Mouse (Mus musculus): ENCODE data around the gene Acad11. TPM values are rescaled to one million over a fixed set of nuclear protein-coding genes. Genes with fewer than 3 reads are reported as not detected.

Acad11 gene
- polyA plus RNA-seq, 1 experiment from 2014 or later: 7.0 TPM

- Histone ChIP-seq H3K4me1 (ENCODE audit: control insufficient read depth, insufficient read depth, low read length) (no peaks in the 10 kb centered on the region), H3K4me3 (replicated peaks; ENCODE audit: low read depth, low read length) (no peak overlapping the region), H3K36me3 (ENCODE audit: control insufficient read depth, insufficient read depth, low read length) (no peaks in the 10 kb centered on the region), H3K9me3 (ENCODE audit: control insufficient read depth, low read length) (no peaks in the 10 kb centered on the region), H3K9ac (replicated peaks; ENCODE audit: low read length) (no peak overlapping the region), H3K4me2 (ENCODE audit: low read length) (no peak overlapping the region), H3K27me3 (ENCODE audit: control insufficient read depth, insufficient read depth, low read length) (no peaks in the 10 kb centered on the region), H3K27ac (replicated peaks; ENCODE audit: low read depth, low read length) (no peak overlapping the region)
- ATAC-seq (ENCODE audit: low FRiP score, low TSS enrichment) (no peak), DNase-seq (no peak)
- 88% methylated on average over 5 of the region's 5 CpGs for WGBS
These were observed 35.1 kb downstream of the Acad11 start for GRCm38 (mm10) chr9:104098256-104098655.

GRCm38 (mm10) chr9:104099060-104099459 is 35.9 kb downstream of the Acad11 start:
- 93% methylated on average over 11 of the region's 11 CpGs for WGBS
- DNase-seq: no peak
- H3K4me1 ChIP-seq (ENCODE audit: control insufficient read depth, insufficient read depth, low read length): no peaks in the 10 kb centered on the region
- H3K27me3 ChIP-seq (ENCODE audit: control insufficient read depth, insufficient read depth, low read length): no peaks in the 10 kb centered on the region
- H3K4me3 ChIP-seq (replicated peaks; ENCODE audit: low read depth, low read length): no peak overlapping the region
- no peaks in the 10 kb centered on the region for H3K9me3 ChIP-seq (ENCODE audit: control insufficient read depth, low read length)
- ATAC-seq (ENCODE audit: low FRiP score, low TSS enrichment): no peak
- no peak overlapping the region for H3K27ac ChIP-seq (replicated peaks; ENCODE audit: low read depth, low read length)
- no peak overlapping the region for H3K4me2 ChIP-seq (ENCODE audit: low read length)
- H3K36me3 ChIP-seq (ENCODE audit: control insufficient read depth, insufficient read depth, low read length): no peaks in the 10 kb centered on the region
- H3K9ac ChIP-seq (replicated peaks; ENCODE audit: low read length): no peak overlapping the region

- Histone ChIP-seq H3K27me3 (ENCODE audit: control insufficient read depth, insufficient read depth, low read length) (no peaks in the 10 kb centered on the region), H3K4me2 (ENCODE audit: low read length) (no peak overlapping the region), H3K9ac (replicated peaks; ENCODE audit: low read length) (no peak overlapping the region), H3K27ac (replicated peaks; ENCODE audit: low read depth, low read length) (no peak overlapping the region), H3K9me3 (ENCODE audit: control insufficient read depth, low read length) (no peaks in the 10 kb centered on the region), H3K36me3 (ENCODE audit: control insufficient read depth, insufficient read depth, low read length) (no peaks in the 10 kb centered on the region), H3K4me1 (ENCODE audit: control insufficient read depth, insufficient read depth, low read length) (no peaks in the 10 kb centered on the region), H3K4me3 (replicated peaks; ENCODE audit: low read depth, low read length) (no peak overlapping the region)
- WGBS: 56% methylated on average over 7 of the region's 7 CpGs
- ATAC-seq (ENCODE audit: low FRiP score, low TSS enrichment) (no peak), DNase-seq (no peak)
These were observed 37.6 kb downstream of the Acad11 start for GRCm38 (mm10) chr9:104100822-104101221.

- Histone ChIP-seq H3K27ac (replicated peaks; ENCODE audit: low read depth, low read length) (no peak overlapping the region), H3K4me1 (ENCODE audit: control insufficient read depth, insufficient read depth, low read length) (no peaks in the 10 kb centered on the region), H3K36me3 (ENCODE audit: control insufficient read depth, insufficient read depth, low read length) (no peaks in the 10 kb centered on the region), H3K4me3 (replicated peaks; ENCODE audit: low read depth, low read length) (no peak overlapping the region), H3K4me2 (ENCODE audit: low read length) (no peak overlapping the region), H3K27me3 (ENCODE audit: control insufficient read depth, insufficient read depth, low read length) (no peaks in the 10 kb centered on the region), H3K9me3 (ENCODE audit: control insufficient read depth, low read length) (no peaks in the 10 kb centered on the region), H3K9ac (replicated peaks; ENCODE audit: low read length) (no peak overlapping the region)
- no peak for ATAC-seq (ENCODE audit: low FRiP score, low TSS enrichment)
- no peak for DNase-seq
- WGBS: 31% methylated on average over 3 of the region's 3 CpGs
These were observed 38.3 kb downstream of the Acad11 start for GRCm38 (mm10) chr9:104101458-104101857.

- Histone ChIP-seq H3K4me1 (ENCODE audit: control insufficient read depth, insufficient read depth, low read length) (no peaks in the 10 kb centered on the region), H3K27me3 (ENCODE audit: control insufficient read depth, insufficient read depth, low read length) (no peaks in the 10 kb centered on the region), H3K27ac (replicated peaks; ENCODE audit: low read depth, low read length) (no peak overlapping the region), H3K36me3 (ENCODE audit: control insufficient read depth, insufficient read depth, low read length) (no peaks in the 10 kb centered on the region), H3K9ac (replicated peaks; ENCODE audit: low read length) (no peak overlapping the region), H3K4me2 (ENCODE audit: low read length) (no peak overlapping the region), H3K9me3 (ENCODE audit: control insufficient read depth, low read length) (no peaks in the 10 kb centered on the region), H3K4me3 (replicated peaks; ENCODE audit: low read depth, low read length) (no peak overlapping the region)
- 34% methylated on average over 6 of the region's 6 CpGs for WGBS
- no peak for ATAC-seq (ENCODE audit: low FRiP score, low TSS enrichment)
- no peak for DNase-seq
These were observed 39.1 kb downstream of the Acad11 start for GRCm38 (mm10) chr9:104102301-104102700.

- H3K36me3 ChIP-seq (ENCODE audit: control insufficient read depth, insufficient read depth, low read length): no peaks in the 10 kb centered on the region
- ATAC-seq (ENCODE audit: low FRiP score, low TSS enrichment): no peak
- H3K27ac ChIP-seq (replicated peaks; ENCODE audit: low read depth, low read length): no peak overlapping the region
- H3K4me2 ChIP-seq (ENCODE audit: low read length): no peak overlapping the region
- no peaks in the 10 kb centered on the region for H3K4me1 ChIP-seq (ENCODE audit: control insufficient read depth, insufficient read depth, low read length)
- H3K9ac ChIP-seq (replicated peaks; ENCODE audit: low read length): no peak overlapping the region
- H3K9me3 ChIP-seq (ENCODE audit: control insufficient read depth, low read length): no peaks in the 10 kb centered on the region
- H3K27me3 ChIP-seq (ENCODE audit: control insufficient read depth, insufficient read depth, low read length): no peaks in the 10 kb centered on the region
- H3K4me3 ChIP-seq (replicated peaks; ENCODE audit: low read depth, low read length): no peak overlapping the region
- 38% methylated on average over 2 of the region's 2 CpGs for WGBS
- no peak for DNase-seq
These were observed 39.7 kb downstream of the Acad11 start for GRCm38 (mm10) chr9:104102901-104103300.

- DNase-seq: no peak
- Histone ChIP-seq H3K4me3 (replicated peaks; ENCODE audit: low read depth, low read length) (no peak overlapping the region), H3K9me3 (ENCODE audit: control insufficient read depth, low read length) (no peaks in the 10 kb centered on the region), H3K4me2 (ENCODE audit: low read length) (no peak overlapping the region), H3K9ac (replicated peaks; ENCODE audit: low read length) (no peak overlapping the region), H3K27ac (replicated peaks; ENCODE audit: low read depth, low read length) (no peak overlapping the region), H3K36me3 (ENCODE audit: control insufficient read depth, insufficient read depth, low read length) (no peaks in the 10 kb centered on the region), H3K4me1 (ENCODE audit: control insufficient read depth, insufficient read depth, low read length) (no peaks in the 10 kb centered on the region), H3K27me3 (ENCODE audit: control insufficient read depth, insufficient read depth, low read length) (no peaks in the 10 kb centered on the region)
- 84% methylated on average over 2 of the region's 2 CpGs for WGBS
- no peak for ATAC-seq (ENCODE audit: low FRiP score, low TSS enrichment)
These were observed 41.8 kb downstream of the Acad11 start for GRCm38 (mm10) chr9:104104986-104105385.

- WGBS: 87% methylated on average over 9 of the region's 9 CpGs
- Histone ChIP-seq H3K4me1 (ENCODE audit: control insufficient read depth, insufficient read depth, low read length) (no peaks in the 10 kb centered on the region), H3K4me3 (replicated peaks; ENCODE audit: low read depth, low read length) (no peak overlapping the region), H3K9ac (replicated peaks; ENCODE audit: low read length) (no peak overlapping the region), H3K9me3 (ENCODE audit: control insufficient read depth, low read length) (no peaks in the 10 kb centered on the region), H3K36me3 (ENCODE audit: control insufficient read depth, insufficient read depth, low read length) (no peaks in the 10 kb centered on the region), H3K27ac (replicated peaks; ENCODE audit: low read depth, low read length) (no peak overlapping the region), H3K27me3 (ENCODE audit: control insufficient read depth, insufficient read depth, low read length) (no peaks in the 10 kb centered on the region), H3K4me2 (ENCODE audit: low read length) (no peak overlapping the region)
- DNase-seq: no peak
- no peak for ATAC-seq (ENCODE audit: low FRiP score, low TSS enrichment)
These were observed 43.8 kb downstream of the Acad11 start for GRCm38 (mm10) chr9:104106930-104107329.

GRCm38 (mm10) chr9:104107482-104107881 is 44.3 kb downstream of the Acad11 start:
- Histone ChIP-seq H3K9me3 (ENCODE audit: control insufficient read depth, low read length) (no peaks in the 10 kb centered on the region), H3K4me2 (ENCODE audit: low read length) (no peak overlapping the region), H3K36me3 (ENCODE audit: control insufficient read depth, insufficient read depth, low read length) (no peaks in the 10 kb centered on the region), H3K4me1 (ENCODE audit: control insufficient read depth, insufficient read depth, low read length) (no peaks in the 10 kb centered on the region), H3K9ac (replicated peaks; ENCODE audit: low read length) (no peak overlapping the region), H3K27me3 (ENCODE audit: control insufficient read depth, insufficient read depth, low read length) (no peaks in the 10 kb centered on the region), H3K4me3 (replicated peaks; ENCODE audit: low read depth, low read length) (no peak overlapping the region), H3K27ac (replicated peaks; ENCODE audit: low read depth, low read length) (no peak overlapping the region)
- no peak for ATAC-seq (ENCODE audit: low FRiP score, low TSS enrichment)
- DNase-seq: no peak
- 79% methylated on average over 6 of the region's 6 CpGs for WGBS

Measured in midbrain, embryonic 14.5 days (tissue).